Mouse (Mus musculus) neural tube, embryonic 12.5 days (tissue): ENCODE data around the gene Rasgef1c. TPM values are rescaled to one million over a fixed set of nuclear protein-coding genes. Genes with fewer than 3 reads are reported as not detected.

ENCODE experiments used
- ATAC-seq: fragments of 200-750 bp; cut with Nextera tagmentation; 2 replicates; pipeline ENCODE4 v1.8.0; 2017; ENCODE audit warnings: low read depth, mild to moderate bottlenecking, moderate TSS enrichment, moderate library complexity; ENCODE audit not compliant: low FRiP score
- H3K27ac ChIP-seq: fragments of 300-500 bp; sonication (generic); 2 replicates; pipeline ENCODE4 v1.5.1; 2016
- H3K27me3 ChIP-seq: fragments of 300-500 bp; sonication (generic); replicated peaks from 2 replicates; pipeline ENCODE4 v1.6.1; 2016; ENCODE audit warnings: mild to moderate bottlenecking
- H3K36me3 ChIP-seq: fragments of 300-500 bp; sonication (generic); 2 replicates; pipeline ENCODE4 v1.6.1; 2016; ENCODE audit warnings: mild to moderate bottlenecking
- H3K4me1 ChIP-seq: fragments of 300-500 bp; sonication (generic); 2 replicates; pipeline ENCODE4 v1.6.1; 2016
- H3K4me2 ChIP-seq: fragments of 300-500 bp; sonication (generic); replicated peaks from 2 replicates; pipeline ENCODE4 v1.6.1; 2016; ENCODE audit warnings: mild to moderate bottlenecking
- H3K4me3 ChIP-seq: fragments of 300-500 bp; sonication (generic); 2 replicates; pipeline ENCODE4 v1.5.1; 2016
- H3K9ac ChIP-seq: fragments of 300-500 bp; sonication (generic); 2 replicates; pipeline ENCODE4 v1.6.1; 2016; ENCODE audit warnings: mild to moderate bottlenecking
- H3K9me3 ChIP-seq: fragments of 300-500 bp; sonication (generic); 2 replicates; pipeline ENCODE4 v1.6.1; 2016; ENCODE audit warnings: mild to moderate bottlenecking
- WGBS: fragments of 180-500 bp; shearing (Covaris S2); methylation state at CpG from one replicate; pipeline ENCODE4 v1.1.7; 2016; 5-methylcytosine and 5-hydroxymethylcytosine counted together
- polyA plus RNA-seq: library from polyadenylated mRNA; unstranded; fragments of >200 nt; fragmentation: Nextera tagmentation; extraction: Ambion mirVana; gene quantifications from 2 replicates; pipeline ENCODE4 v1.2.1, GENCODE M21; 2016

The Rasgef1c gene
- polyA plus RNA-seq, 1 experiment from 2014 or later, result 13.7 TPM

GRCm38 (mm10) chr11:49981321-49981963 is 79.8 kb downstream of the Rasgef1c start:
- H3K9me3 ChIP-seq, result no peaks in the 10 kb centered on the region
- no peak overlapping the region for H3K27ac ChIP-seq
- no peaks in the 10 kb centered on the region for H3K36me3 ChIP-seq
- H3K4me2 ChIP-seq, result no peak overlapping the region
- H3K4me1 ChIP-seq, result no peaks in the 10 kb centered on the region
- ATAC-seq, result no peak
- WGBS, result 86% methylated on average over 7 of the region's 7 CpGs
- H3K9ac ChIP-seq, result no peak overlapping the region
- H3K27me3 ChIP-seq, result no peaks in the 10 kb centered on the region
- H3K4me3 ChIP-seq, result no peak overlapping the region

- H3K9ac ChIP-seq, result no peak overlapping the region
- H3K36me3 ChIP-seq, result no peaks in the 10 kb centered on the region
- no peaks in the 10 kb centered on the region for H3K9me3 ChIP-seq
- WGBS, result 79% methylated on average over 4 of the region's 4 CpGs
- H3K4me3 ChIP-seq, result no peak overlapping the region
- H3K27ac ChIP-seq, result no peak overlapping the region
- ATAC-seq, result no peak
- H3K4me1 ChIP-seq, result no peaks in the 10 kb centered on the region
- H3K4me2 ChIP-seq, result no peak overlapping the region
- no peaks in the 10 kb centered on the region for H3K27me3 ChIP-seq
These were observed 80.5 kb downstream of the Rasgef1c start for GRCm38 (mm10) chr11:49982094-49982493.

DNA sequence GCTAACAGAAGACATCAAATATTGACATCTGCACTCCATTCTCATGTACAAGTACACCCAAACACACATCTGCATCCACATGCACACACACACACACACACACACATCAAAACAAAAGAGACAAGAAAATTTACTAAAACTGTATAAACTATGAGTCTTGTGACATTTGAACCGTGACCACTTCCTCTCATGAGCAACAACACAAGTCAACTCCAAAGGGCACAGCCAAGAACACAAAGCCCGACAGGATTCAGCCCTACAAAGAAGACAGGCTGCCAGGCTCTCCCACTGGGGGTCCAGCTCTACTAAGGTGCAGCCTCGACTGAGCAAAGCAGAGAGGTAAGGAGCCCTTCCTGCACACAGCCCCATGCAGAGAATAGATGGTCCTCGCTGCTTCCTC is 81.2 kb downstream of the Rasgef1c start:
- H3K4me1 ChIP-seq, result no peaks in the 10 kb centered on the region
- H3K9me3 ChIP-seq, result no peaks in the 10 kb centered on the region
- no peak overlapping the region for H3K4me3 ChIP-seq
- H3K4me2 ChIP-seq, result no peak overlapping the region
- H3K36me3 ChIP-seq, result no peaks in the 10 kb centered on the region
- no peak overlapping the region for H3K9ac ChIP-seq
- no peaks in the 10 kb centered on the region for H3K27me3 ChIP-seq
- 41% methylated on average over 4 of the region's 4 CpGs for WGBS
- ATAC-seq, result no peak
- no peak overlapping the region for H3K27ac ChIP-seq

DNA sequence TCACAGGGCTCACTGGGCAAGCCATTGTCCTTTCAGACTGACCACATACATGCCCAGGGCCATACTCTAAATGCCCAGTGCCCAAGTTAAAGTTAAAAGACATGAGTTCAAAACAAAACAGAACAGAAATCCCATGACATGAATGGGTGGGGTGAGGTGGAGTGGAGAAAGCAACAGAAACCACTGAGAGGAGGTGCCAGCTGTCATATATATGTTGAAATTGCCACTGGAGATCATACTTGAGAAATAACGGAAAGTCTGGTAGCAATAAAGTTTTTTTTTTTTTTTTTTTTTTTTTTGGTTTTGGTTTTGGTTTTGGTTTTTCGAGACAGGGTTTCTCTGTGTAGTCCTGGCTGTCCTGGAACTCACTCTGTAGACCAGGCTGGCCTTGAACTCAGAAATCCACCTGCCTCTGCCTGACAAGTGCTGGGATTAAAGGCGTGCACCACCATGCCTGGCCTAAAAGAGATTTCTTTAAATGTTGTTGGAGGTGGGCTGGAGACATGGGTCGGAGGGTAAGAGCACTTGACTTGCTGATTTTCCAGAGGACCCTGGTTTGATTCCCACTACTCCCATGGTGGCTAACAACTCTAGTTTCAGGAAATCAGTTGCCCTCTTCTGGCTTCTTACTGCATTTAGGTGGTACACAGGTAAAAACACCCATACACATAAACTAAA is 82.4 kb downstream of the Rasgef1c start:
- H3K4me3 ChIP-seq, result no peak overlapping the region
- no peak for ATAC-seq

DNA sequence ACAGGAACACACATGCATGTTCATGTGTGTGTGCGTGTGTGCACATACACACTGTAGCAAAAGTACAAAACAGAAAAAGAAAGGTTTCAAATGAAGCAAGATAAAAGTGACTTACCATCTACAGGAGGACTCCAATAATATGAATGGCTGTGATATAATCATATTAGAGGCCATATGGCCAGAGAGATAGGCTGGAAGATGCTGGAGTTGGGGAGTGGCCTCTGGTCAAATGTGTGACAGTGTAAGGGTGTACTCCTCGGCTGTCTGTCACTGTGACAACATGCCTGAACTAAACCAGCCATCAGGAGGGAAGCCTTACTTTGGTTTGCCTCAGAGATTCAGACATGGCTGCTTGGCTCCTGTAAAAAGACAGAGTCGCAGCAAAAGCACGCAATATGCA is 83.4 kb downstream of the Rasgef1c start:
- no peak for ATAC-seq
- Histone ChIP-seq H3K4me3 (no peak overlapping the region), H3K27ac (no peak overlapping the region), H3K9me3 (no peaks in the 10 kb centered on the region), H3K27me3 (no peaks in the 10 kb centered on the region), H3K4me1 (no peaks in the 10 kb centered on the region), H3K4me2 (no peak overlapping the region), H3K36me3 (no peaks in the 10 kb centered on the region), H3K9ac (no peak overlapping the region)
- 88% methylated on average over 4 of the region's 4 CpGs for WGBS

More for the DNA sequence above, 82.4 kb downstream of the Rasgef1c start:
- Histone ChIP-seq H3K9me3 (no peaks in the 10 kb centered on the region), H3K36me3 (no peaks in the 10 kb centered on the region), H3K27me3 (no peaks in the 10 kb centered on the region), H3K9ac (no peak overlapping the region), H3K27ac (no peak overlapping the region), H3K4me1 (no peaks in the 10 kb centered on the region), H3K4me2 (no peak overlapping the region)
- WGBS, result 86% methylated on average over 4 of the region's 4 CpGs

DNA sequence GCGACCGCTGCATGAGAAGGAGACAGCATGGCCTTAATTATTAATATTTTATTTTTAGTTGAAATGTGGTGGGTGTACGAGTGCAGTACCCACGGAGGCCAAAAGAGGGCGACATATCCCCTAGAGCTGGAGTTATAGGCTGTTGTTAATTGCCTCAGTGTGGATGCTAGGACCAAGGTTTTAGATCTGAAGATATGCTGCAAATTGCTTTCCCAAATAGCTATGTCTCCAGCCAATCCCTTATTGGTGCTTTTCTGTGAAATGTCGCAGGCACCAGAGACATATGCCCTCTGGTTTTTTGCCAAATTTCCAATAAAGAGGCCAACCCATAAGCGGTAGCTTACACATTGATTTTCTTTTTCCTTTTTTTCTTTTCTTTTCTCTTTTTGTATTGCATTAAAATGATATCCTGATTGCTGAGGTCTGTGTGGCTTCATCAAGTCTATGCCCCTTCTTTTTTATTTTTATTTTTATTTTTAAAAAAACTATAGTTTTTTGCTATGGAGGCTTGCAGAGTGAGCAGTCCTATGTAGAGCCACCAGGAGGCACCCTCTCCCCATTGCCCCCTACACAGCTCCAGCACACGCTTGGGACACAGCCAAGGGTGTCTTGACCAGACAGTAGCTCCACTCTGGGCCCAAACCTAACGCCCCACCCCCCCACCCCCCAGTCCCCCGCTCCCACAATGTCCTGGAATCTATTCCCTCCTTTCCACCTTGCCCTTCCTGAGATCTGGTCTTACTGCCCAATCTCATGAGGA is 84.8 kb downstream of the Rasgef1c start:
- Histone ChIP-seq H3K9ac (no peak overlapping the region), H3K36me3 (no peaks in the 10 kb centered on the region), H3K4me1 (no peaks in the 10 kb centered on the region), H3K4me3 (no peak overlapping the region), H3K9me3 (no peaks in the 10 kb centered on the region), H3K27ac (no peak overlapping the region), H3K4me2 (no peak overlapping the region), H3K27me3 (no peaks in the 10 kb centered on the region)
- 24% methylated on average over 10 of the region's 10 CpGs for WGBS
- peak; percentile 81; the same call in 1 of the 2 replicates for ATAC-seq

DNA sequence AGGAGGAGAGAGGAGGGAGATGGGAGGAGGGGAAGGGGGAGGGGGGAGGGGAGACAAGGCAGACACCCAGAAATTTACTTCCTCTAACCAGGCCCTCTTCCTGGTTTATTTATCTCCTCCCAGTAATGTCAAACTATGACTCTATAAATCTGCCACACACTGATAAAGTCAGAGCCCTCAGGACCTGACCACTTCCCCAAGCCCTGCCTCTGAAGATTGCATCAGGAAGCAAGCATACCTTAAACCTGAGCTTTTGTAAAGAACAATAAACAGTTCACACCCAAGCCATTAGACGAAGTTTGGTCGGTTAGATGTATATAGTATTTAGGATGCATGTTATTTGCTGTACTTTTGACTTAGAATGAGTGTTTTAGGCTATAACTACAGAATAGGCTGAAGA is 92.9 kb downstream of the Rasgef1c start:
- Histone ChIP-seq H3K9me3 (no peaks in the 10 kb centered on the region), H3K4me3 (no peak overlapping the region), H3K27me3 (no peaks in the 10 kb centered on the region), H3K4me1 (no peaks in the 10 kb centered on the region), H3K36me3 (no peaks in the 10 kb centered on the region), H3K4me2 (no peak overlapping the region), H3K9ac (no peak overlapping the region), H3K27ac (no peak overlapping the region)
- no peak for ATAC-seq
- 80% methylated on average over 2 of the region's 2 CpGs for WGBS

- Histone ChIP-seq H3K27me3 (no peaks in the 10 kb centered on the region), H3K4me3 (no peak overlapping the region), H3K4me1 (no peaks in the 10 kb centered on the region), H3K9me3 (no peaks in the 10 kb centered on the region), H3K27ac (no peak overlapping the region), H3K9ac (no peak overlapping the region), H3K36me3 (no peaks in the 10 kb centered on the region), H3K4me2 (no peak overlapping the region)
- no peak for ATAC-seq
- WGBS, result 75% methylated on average over 4 of the region's 4 CpGs
These were observed 94.8 kb downstream of the Rasgef1c start for GRCm38 (mm10) chr11:49996398-49996797.

GRCm38 (mm10) chr11:49997321-49997720 is 95.7 kb downstream of the Rasgef1c start:
- H3K4me3 ChIP-seq, result no peak overlapping the region
- no peaks in the 10 kb centered on the region for H3K36me3 ChIP-seq
- no peak overlapping the region for H3K9ac ChIP-seq
- H3K27ac ChIP-seq, result no peak overlapping the region
- no peak overlapping the region for H3K4me2 ChIP-seq
- WGBS, result 88% methylated on average over 5 of the region's 5 CpGs
- H3K4me1 ChIP-seq, result no peaks in the 10 kb centered on the region
- H3K27me3 ChIP-seq, result no peaks in the 10 kb centered on the region
- no peak for ATAC-seq
- no peaks in the 10 kb centered on the region for H3K9me3 ChIP-seq

DNA sequence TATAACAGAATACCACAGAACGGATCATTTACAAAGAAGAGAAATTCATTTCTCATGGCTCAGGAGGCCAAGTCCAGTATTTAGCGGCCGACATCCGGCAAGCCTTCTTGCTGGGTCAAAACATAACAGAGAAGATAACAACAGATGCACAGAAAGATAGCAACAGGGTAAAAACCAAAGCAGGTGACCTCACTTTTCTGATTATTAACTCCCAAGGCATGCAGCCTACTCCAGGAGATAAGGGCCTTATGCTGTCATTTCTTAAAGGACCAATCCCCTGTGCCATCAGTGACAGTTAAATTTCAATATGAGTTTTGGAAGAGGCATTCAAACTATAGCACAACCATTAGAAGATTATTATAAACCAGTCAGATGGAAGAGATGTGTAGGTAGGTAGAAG is 101.2 kb downstream of the Rasgef1c start:
- no peaks in the 10 kb centered on the region for H3K4me1 ChIP-seq
- H3K27me3 ChIP-seq, result no peaks in the 10 kb centered on the region
- ATAC-seq, result no peak
- H3K4me3 ChIP-seq, result no peak overlapping the region
- H3K4me2 ChIP-seq, result no peak overlapping the region
- H3K9ac ChIP-seq, result no peak overlapping the region
- H3K27ac ChIP-seq, result no peak overlapping the region
- H3K9me3 ChIP-seq, result no peaks in the 10 kb centered on the region
- H3K36me3 ChIP-seq, result no peaks in the 10 kb centered on the region
- 95% methylated on average over 4 of the region's 4 CpGs for WGBS

DNA sequence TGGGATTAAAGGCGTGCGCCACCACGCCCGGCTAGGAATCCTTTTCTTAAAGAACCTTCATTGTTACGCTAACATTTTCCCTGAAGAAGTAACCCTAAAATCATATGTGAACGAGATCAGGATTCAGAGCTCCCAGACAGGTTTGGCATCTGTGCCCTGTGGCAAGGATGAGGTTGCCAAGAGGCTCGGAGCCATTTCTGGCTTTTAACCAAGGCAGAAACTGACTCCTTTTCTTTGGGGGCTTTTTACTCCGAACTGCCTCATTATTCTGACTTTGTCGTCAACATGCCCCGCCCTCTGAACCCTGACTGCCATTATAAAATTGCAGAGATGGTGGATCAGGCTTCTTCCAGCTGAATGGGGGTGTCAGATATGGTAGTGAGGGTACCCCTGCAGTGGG is 106.1 kb downstream of the Rasgef1c start:
- Histone ChIP-seq H3K4me1 (no peaks in the 10 kb centered on the region), H3K27ac (no peak overlapping the region), H3K36me3 (no peaks in the 10 kb centered on the region), H3K9me3 (no peaks in the 10 kb centered on the region), H3K4me2 (no peak overlapping the region), H3K9ac (no peak overlapping the region), H3K27me3 (no peaks in the 10 kb centered on the region), H3K4me3 (no peak overlapping the region)
- no peak for ATAC-seq
- WGBS, result 73% methylated on average over 10 of the region's 10 CpGs

GRCm38 (mm10) chr11:50008231-50008630 is 106.6 kb downstream of the Rasgef1c start:
- Histone ChIP-seq H3K4me3 (no peak overlapping the region), H3K27ac (no peak overlapping the region), H3K4me1 (no peaks in the 10 kb centered on the region), H3K36me3 (no peaks in the 10 kb centered on the region), H3K4me2 (no peak overlapping the region), H3K9ac (no peak overlapping the region), H3K27me3 (no peaks in the 10 kb centered on the region), H3K9me3 (no peaks in the 10 kb centered on the region)
- ATAC-seq, result no peak
- 22% methylated on average over 5 of the region's 5 CpGs for WGBS
